Mouse (Mus musculus): ENCODE data around the gene Stk24. TPM values are rescaled to one million over a fixed set of nuclear protein-coding genes. Genes with fewer than 3 reads are reported as not detected.

Stk24 gene
- polyA plus RNA-seq, 1 experiment = 29.8 TPM

- Histone ChIP-seq H3K36me3 (ENCODE audit: control insufficient read depth, insufficient read depth) (peaks cover 58% of the 10 kb centered on the region), H3K27me3 (ENCODE audit: control insufficient read depth, insufficient read depth, insufficient read length) (no peaks in the 10 kb centered on the region), H3ac (ENCODE audit: control insufficient read depth, insufficient read length, low read depth) (no peak overlapping the region), H3K79me2 (ENCODE audit: control insufficient read depth, insufficient read depth) (no peaks in the 10 kb centered on the region), H3K4me3 (ENCODE audit: insufficient read depth, poor library complexity, severe bottlenecking) (no peak overlapping the region), H3K79me3 (ENCODE audit: low read depth) (no peaks in the 10 kb centered on the region)
- TF ChIP-seq MYOD1 (IDR thresholded peaks at IDR 0.05; ENCODE audit: control insufficient read depth, insufficient read length, low read depth) (no peak), MAX (IDR thresholded peaks at IDR 0.05) (no peak), FOSL1 (IDR thresholded peaks at IDR 0.05; ENCODE audit: insufficient read depth, low read length, poor library complexity, severe bottlenecking) (no peak), MYOG (IDR thresholded peaks at IDR 0.05; ENCODE audit: control insufficient read depth, extremely low read depth, insufficient read length) (no peak), CEBPB (IDR thresholded peaks at IDR 0.05; ENCODE audit: low read depth) (no peak), CTCF (IDR thresholded peaks at IDR 0.05; ENCODE audit: control insufficient read depth, insufficient read depth, insufficient read length) (no peak), USF1 (IDR thresholded peaks at IDR 0.05; ENCODE audit: low read depth) (no peak)
Observed at GRCm38 (mm10) chr14:121256896-121257295, 122.9 kb downstream of the Stk24 start.

DNA sequence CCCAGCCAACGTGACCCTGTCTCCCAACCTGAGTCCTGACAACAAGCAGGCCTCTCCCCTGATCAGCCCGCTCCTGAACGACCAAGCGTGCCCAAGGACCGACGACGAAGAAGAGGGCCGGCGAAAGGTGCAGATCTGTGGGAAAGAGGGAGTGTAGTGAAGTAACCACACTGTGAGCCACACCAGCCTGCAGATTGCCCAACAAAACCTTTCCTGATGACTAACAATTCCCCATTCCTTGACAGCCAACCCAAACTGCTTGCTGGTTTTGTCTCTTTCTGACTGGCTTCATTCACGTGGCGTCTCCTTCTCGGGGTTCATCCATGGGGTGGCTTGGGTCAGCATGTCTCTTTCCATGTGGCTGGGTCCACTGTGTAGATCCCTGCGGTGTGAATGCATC, 124.3 kb downstream of the Stk24 start:
- no peaks in the 10 kb centered on the region for H3K27me3 ChIP-seq (ENCODE audit: control insufficient read depth, insufficient read depth, insufficient read length)
- TF ChIP-seq MYOG (IDR thresholded peaks at IDR 0.05; ENCODE audit: control insufficient read depth, extremely low read depth, insufficient read length) (no peak), MAX (IDR thresholded peaks at IDR 0.05) (no peak), USF1 (IDR thresholded peaks at IDR 0.05; ENCODE audit: low read depth) (no peak)
- H3K79me3 ChIP-seq (ENCODE audit: low read depth) = no peaks in the 10 kb centered on the region
- H3K79me2 ChIP-seq (ENCODE audit: control insufficient read depth, insufficient read depth) = no peaks in the 10 kb centered on the region
- H3K4me3 ChIP-seq (ENCODE audit: insufficient read depth, poor library complexity, severe bottlenecking) = no peak overlapping the region
- H3K36me3 ChIP-seq (ENCODE audit: control insufficient read depth, insufficient read depth) = peaks cover 53% of the 10 kb centered on the region
- no peak overlapping the region for H3ac ChIP-seq (ENCODE audit: control insufficient read depth, insufficient read length, low read depth)

- H3K4me3 ChIP-seq (ENCODE audit: insufficient read depth, poor library complexity, severe bottlenecking) = no peak overlapping the region
- H3ac ChIP-seq (ENCODE audit: control insufficient read depth, insufficient read length, low read depth) = no peak overlapping the region
- no peaks in the 10 kb centered on the region for H3K27me3 ChIP-seq (ENCODE audit: control insufficient read depth, insufficient read depth, insufficient read length)
- no peaks in the 10 kb centered on the region for H3K79me2 ChIP-seq (ENCODE audit: control insufficient read depth, insufficient read depth)
- H3K36me3 ChIP-seq (ENCODE audit: control insufficient read depth, insufficient read depth) = peaks cover 48% of the 10 kb centered on the region
- TF ChIP-seq MAX (IDR thresholded peaks at IDR 0.05) (no peak), MYOG (IDR thresholded peaks at IDR 0.05; ENCODE audit: control insufficient read depth, extremely low read depth, insufficient read length) (no peak), USF1 (IDR thresholded peaks at IDR 0.05; ENCODE audit: low read depth) (no peak), CTCF (IDR thresholded peaks at IDR 0.05; ENCODE audit: control insufficient read depth, insufficient read depth, insufficient read length) (no peak), MYOD1 (IDR thresholded peaks at IDR 0.05; ENCODE audit: control insufficient read depth, insufficient read length, low read depth) (no peak)
- H3K79me3 ChIP-seq (ENCODE audit: low read depth) = no peaks in the 10 kb centered on the region
Observed at GRCm38 (mm10) chr14:121254869-121255268, 124.9 kb downstream of the Stk24 start.

- Histone ChIP-seq H3K4me3 (ENCODE audit: insufficient read depth, poor library complexity, severe bottlenecking) (no peak overlapping the region), H3K36me3 (ENCODE audit: control insufficient read depth, insufficient read depth) (peaks cover 30% of the 10 kb centered on the region), H3K79me2 (ENCODE audit: control insufficient read depth, insufficient read depth) (no peaks in the 10 kb centered on the region), H3K79me3 (ENCODE audit: low read depth) (no peaks in the 10 kb centered on the region), H3ac (ENCODE audit: control insufficient read depth, insufficient read length, low read depth) (no peak overlapping the region), H3K27me3 (ENCODE audit: control insufficient read depth, insufficient read depth, insufficient read length) (no peaks in the 10 kb centered on the region)
- TF ChIP-seq MYOG (IDR thresholded peaks at IDR 0.05; ENCODE audit: control insufficient read depth, extremely low read depth, insufficient read length) (no peak), FOSL1 (IDR thresholded peaks at IDR 0.05; ENCODE audit: insufficient read depth, low read length, poor library complexity, severe bottlenecking) (no peak), MYOD1 (IDR thresholded peaks at IDR 0.05; ENCODE audit: control insufficient read depth, insufficient read length, low read depth) (no peak), MAX (IDR thresholded peaks at IDR 0.05) (no peak), CEBPB (IDR thresholded peaks at IDR 0.05; ENCODE audit: low read depth) (no peak), USF1 (IDR thresholded peaks at IDR 0.05; ENCODE audit: low read depth) (no peak), CTCF (IDR thresholded peaks at IDR 0.05; ENCODE audit: control insufficient read depth, insufficient read depth, insufficient read length) (no peak)
Observed at GRCm38 (mm10) chr14:121252542-121252941, 127.3 kb downstream of the Stk24 start.

GRCm38 (mm10) chr14:121251708-121252107, 128.1 kb downstream of the Stk24 start:
- no peaks in the 10 kb centered on the region for H3K79me2 ChIP-seq (ENCODE audit: control insufficient read depth, insufficient read depth)
- no peaks in the 10 kb centered on the region for H3K27me3 ChIP-seq (ENCODE audit: control insufficient read depth, insufficient read depth, insufficient read length)
- no peak overlapping the region for H3K4me3 ChIP-seq (ENCODE audit: insufficient read depth, poor library complexity, severe bottlenecking)
- no peak overlapping the region for H3ac ChIP-seq (ENCODE audit: control insufficient read depth, insufficient read length, low read depth)
- no peak for TF ChIP-seq MYOG (IDR thresholded peaks at IDR 0.05; ENCODE audit: control insufficient read depth, extremely low read depth, insufficient read length)
- TF ChIP-seq CEBPB (IDR thresholded peaks at IDR 0.05; ENCODE audit: low read depth) = no peak
- TF ChIP-seq FOSL1 (IDR thresholded peaks at IDR 0.05; ENCODE audit: insufficient read depth, low read length, poor library complexity, severe bottlenecking) = no peak
- no peak for TF ChIP-seq CTCF (IDR thresholded peaks at IDR 0.05; ENCODE audit: control insufficient read depth, insufficient read depth, insufficient read length)
- no peak for TF ChIP-seq USF1 (IDR thresholded peaks at IDR 0.05; ENCODE audit: low read depth)
- TF ChIP-seq MAX (IDR thresholded peaks at IDR 0.05) = no peak
- TF ChIP-seq MYOD1 (IDR thresholded peaks at IDR 0.05; ENCODE audit: control insufficient read depth, insufficient read length, low read depth) = no peak
- H3K36me3 ChIP-seq (ENCODE audit: control insufficient read depth, insufficient read depth) = peaks cover 22% of the 10 kb centered on the region
- H3K79me3 ChIP-seq (ENCODE audit: low read depth) = no peaks in the 10 kb centered on the region

GRCm38 (mm10) chr14:121251099-121251498, 128.7 kb downstream of the Stk24 start:
- TF ChIP-seq USF1 (IDR thresholded peaks at IDR 0.05; ENCODE audit: low read depth) = no peak
- no peak for TF ChIP-seq CTCF (IDR thresholded peaks at IDR 0.05; ENCODE audit: control insufficient read depth, insufficient read depth, insufficient read length)
- peak; percentile 37 for TF ChIP-seq MYOD1 (IDR thresholded peaks at IDR 0.05; ENCODE audit: control insufficient read depth, insufficient read length, low read depth)
- no peak for TF ChIP-seq CEBPB (IDR thresholded peaks at IDR 0.05; ENCODE audit: low read depth)
- H3K36me3 ChIP-seq (ENCODE audit: control insufficient read depth, insufficient read depth) = peaks cover 20% of the 10 kb centered on the region

More at GRCm38 (mm10) chr14:121251099-121251498, 128.7 kb downstream of the Stk24 start:
- Histone ChIP-seq H3K79me2 (ENCODE audit: control insufficient read depth, insufficient read depth) (no peaks in the 10 kb centered on the region), H3K4me3 (ENCODE audit: insufficient read depth, poor library complexity, severe bottlenecking) (no peak overlapping the region), H3K27me3 (ENCODE audit: control insufficient read depth, insufficient read depth, insufficient read length) (no peaks in the 10 kb centered on the region), H3K79me3 (ENCODE audit: low read depth) (no peaks in the 10 kb centered on the region), H3ac (ENCODE audit: control insufficient read depth, insufficient read length, low read depth) (no peak overlapping the region)

All from C2C12 (cell line).